Mouse (Mus musculus) thymus, adult 2 months (tissue): ENCODE data around the gene Aknad1.

Source experiments
- CTCF ChIP-seq: fragments of 200-500 bp; IDR thresholded peaks from 2 replicates; pipeline ENCODE4 v1.5.1; 2012; ENCODE audit warnings: mild to moderate bottlenecking, control low read depth, low read length, moderate library complexity, borderline replicate concordance; ENCODE audit not compliant: control insufficient read depth, poor library complexity, insufficient read depth; ENCODE audit errors: extremely low read depth
- POLR2A ChIP-seq: fragments of 200-500 bp; IDR thresholded peaks from 2 replicates; pipeline ENCODE4 v1.6.1; 2012; ENCODE audit warnings: mild to moderate bottlenecking, low read length, control low read depth, moderate library complexity; ENCODE audit not compliant: control insufficient read depth, poor library complexity, insufficient read depth; ENCODE audit errors: extremely low read depth

DNA sequence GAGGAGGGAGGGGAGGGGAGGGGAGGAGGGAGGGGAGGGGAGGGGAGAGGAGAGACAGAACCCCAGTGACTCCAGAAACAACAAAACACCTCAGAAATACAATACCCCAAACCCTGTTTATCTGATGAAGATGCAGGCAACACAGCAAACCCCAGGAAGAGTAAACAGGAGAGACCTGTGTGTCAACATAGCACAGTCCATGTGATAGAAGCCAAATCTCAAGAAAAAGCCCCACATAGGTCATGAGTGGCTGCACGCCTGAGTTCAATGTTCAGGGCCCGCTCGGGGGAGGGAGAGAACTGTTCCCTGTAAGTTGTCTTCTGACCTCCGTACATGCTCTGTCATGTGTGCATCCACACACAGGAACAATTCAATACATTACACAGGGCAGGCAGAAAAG is 56.9 kb downstream of the Aknad1 start:
- TF ChIP-seq CTCF (no peak), POLR2A (no peak)
